Mouse (Mus musculus): ENCODE data around the gene Rps6kb1. TPM values are rescaled to one million over a fixed set of nuclear protein-coding genes. Genes with fewer than 3 reads are reported as not detected.

Gene Rps6kb1
- 54.6 and 63.6 TPM in 2 replicates for polyA plus RNA-seq (2015; fragmentation: Nextera tagmentation; extraction: Ambion mirVana)

- H3K27me3 ChIP-seq (replicated peaks) = no peaks in the 10 kb centered on the region
- H3K9ac ChIP-seq = peak within 1 kb of the TSS; percentile 87
- H3K4me2 ChIP-seq (replicated peaks) = peak within 1 kb of the TSS; percentile 75
- ATAC-seq = peak; percentile 99
- 0 out of 2 replicates have a peak, but pooled peaks cover 10% of the 10 kb centered on the region for H3K4me1 ChIP-seq (replicated peaks)
- H3K36me3 ChIP-seq = 0 out of 2 replicates have a peak, but pooled peaks cover 3% of the 10 kb centered on the region
- peak within 1 kb of the TSS; percentile 75 for H3K27ac ChIP-seq
- no peaks in the 10 kb centered on the region for H3K9me3 ChIP-seq
- WGBS = under 1% methylated on average over 43 of the region's 43 CpGs
- H3K4me3 ChIP-seq (replicated peaks) = peak within 1 kb of the TSS; percentile 78
These were observed at the start of gene Rps6kb1, which contains the start of gene Tubd1 for GRCm38 (mm10) chr11:86544639-86545299. Gene Rps6kb1 (minus strand): TSS chr11:86544805. Gene Tubd1 (plus strand): TSS chr11:86544991.

DNA sequence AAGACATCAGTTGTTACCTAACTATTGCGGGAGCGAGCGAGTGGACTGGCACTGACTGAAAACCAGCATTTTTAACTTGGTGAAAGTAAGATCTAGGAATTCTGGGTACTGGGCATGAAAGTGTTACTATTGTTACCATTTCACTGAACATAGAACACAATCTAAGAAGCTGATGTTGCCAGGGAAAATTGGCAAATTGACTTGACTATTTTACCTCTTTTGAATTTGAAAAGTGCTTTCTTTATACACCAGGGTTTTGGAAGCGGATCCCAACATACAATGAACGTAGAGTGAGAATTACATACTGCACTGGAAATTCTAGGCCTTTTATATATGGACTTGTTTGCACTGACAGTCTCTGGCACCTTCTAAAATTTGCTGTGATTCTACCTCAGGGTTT is 48.8 kb upstream of the Rps6kb1 start:
- Histone ChIP-seq H3K4me3 (replicated peaks) (no peak overlapping the region), H3K4me2 (replicated peaks) (no peak overlapping the region), H3K9ac (no peak overlapping the region), H3K4me1 (replicated peaks) (no peaks in the 10 kb centered on the region), H3K9me3 (no peaks in the 10 kb centered on the region), H3K27me3 (replicated peaks) (no peaks in the 10 kb centered on the region), H3K36me3 (no peaks in the 10 kb centered on the region), H3K27ac (no peak overlapping the region)
- ATAC-seq = no peak
- WGBS = 87% methylated on average over 5 of the region's 5 CpGs

DNA sequence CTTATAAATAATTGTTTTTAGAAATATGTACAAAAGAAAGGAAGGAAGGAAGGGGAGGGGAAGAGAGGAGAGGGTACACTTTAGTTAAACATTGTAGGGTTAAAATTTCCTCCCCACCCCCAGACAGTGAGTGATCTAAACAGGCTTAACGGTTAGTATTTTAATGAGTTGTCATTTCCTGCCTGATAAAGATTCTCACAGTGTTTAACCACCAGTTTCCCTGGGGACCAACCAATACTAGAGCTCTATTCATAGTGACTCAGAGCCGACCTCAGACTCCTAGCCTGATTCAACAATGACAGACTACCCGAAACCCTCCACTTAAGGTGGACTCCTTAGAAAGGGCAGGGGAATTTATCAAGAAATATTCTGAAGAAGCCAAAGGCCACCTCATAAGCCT is 48.4 kb upstream of the Rps6kb1 start:
- no peak overlapping the region for H3K27ac ChIP-seq
- H3K9me3 ChIP-seq = no peaks in the 10 kb centered on the region
- no peak overlapping the region for H3K9ac ChIP-seq
- 24% methylated on average over 3 of the region's 3 CpGs for WGBS
- peak; percentile 41; the same call in 1 of the 2 replicates for ATAC-seq
- peaks cover 3% of the 10 kb centered on the region; the same call in 1 of the 2 replicates for H3K4me1 ChIP-seq (replicated peaks)
- no peaks in the 10 kb centered on the region for H3K36me3 ChIP-seq
- H3K4me3 ChIP-seq (replicated peaks) = no peak overlapping the region
- no peaks in the 10 kb centered on the region for H3K27me3 ChIP-seq (replicated peaks)
- H3K4me2 ChIP-seq (replicated peaks) = no peak overlapping the region

DNA sequence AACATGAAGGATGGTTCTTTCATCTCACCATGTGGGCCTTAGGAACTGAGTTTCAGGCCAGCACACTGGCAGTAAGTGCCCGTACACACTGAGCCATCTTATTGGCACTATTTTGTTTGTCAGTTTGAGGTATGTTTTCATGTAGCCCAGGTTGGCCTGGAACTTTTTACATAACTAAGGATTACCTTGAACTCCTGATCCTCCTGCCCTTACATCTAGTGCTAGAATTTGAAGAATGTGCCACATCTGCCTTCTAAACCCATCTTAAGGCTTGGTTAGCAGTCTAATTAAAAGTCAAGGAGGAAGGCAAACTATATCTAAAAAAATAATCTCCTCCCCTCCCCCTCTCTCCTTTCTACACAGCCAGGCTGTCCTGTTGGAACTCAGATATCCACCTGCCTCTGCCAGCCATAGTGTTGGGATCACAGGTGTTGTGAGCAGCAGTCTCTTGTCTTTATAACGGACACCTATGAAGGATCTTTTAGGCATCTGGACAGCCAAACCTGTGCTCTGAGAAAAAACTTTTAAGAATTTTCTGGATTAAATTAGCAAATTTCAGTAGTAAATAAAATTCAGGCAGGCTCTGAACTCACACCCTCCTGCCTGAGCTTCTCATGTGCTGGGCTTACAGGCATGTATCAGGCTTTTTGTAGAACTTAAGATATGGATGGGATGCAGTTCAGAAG is 47.5 kb upstream of the Rps6kb1 start:
- 90% methylated on average over 2 of the region's 2 CpGs for WGBS
- Histone ChIP-seq H3K36me3 (no peaks in the 10 kb centered on the region), H3K4me3 (replicated peaks) (no peak overlapping the region), H3K27ac (no peak overlapping the region), H3K27me3 (replicated peaks) (no peaks in the 10 kb centered on the region), H3K9ac (no peak overlapping the region), H3K9me3 (no peaks in the 10 kb centered on the region), H3K4me1 (replicated peaks) (peaks cover 6% of the 10 kb centered on the region; the same call in 1 of the 2 replicates), H3K4me2 (replicated peaks) (no peak overlapping the region)
- ATAC-seq = no peak

- H3K27me3 ChIP-seq (replicated peaks) = no peaks in the 10 kb centered on the region
- H3K4me3 ChIP-seq (replicated peaks) = no peak overlapping the region
- WGBS = 82% methylated on average over 4 of the region's 4 CpGs
- peaks cover 6% of the 10 kb centered on the region; the same call in 1 of the 2 replicates for H3K4me1 ChIP-seq (replicated peaks)
- H3K4me2 ChIP-seq (replicated peaks) = no peak overlapping the region
- no peak overlapping the region for H3K27ac ChIP-seq
- no peaks in the 10 kb centered on the region for H3K36me3 ChIP-seq
- H3K9me3 ChIP-seq = no peaks in the 10 kb centered on the region
- no peak overlapping the region for H3K9ac ChIP-seq
- no peak for ATAC-seq
These were observed 46.8 kb upstream of the Rps6kb1 start for GRCm38 (mm10) chr11:86591301-86591845.

DNA sequence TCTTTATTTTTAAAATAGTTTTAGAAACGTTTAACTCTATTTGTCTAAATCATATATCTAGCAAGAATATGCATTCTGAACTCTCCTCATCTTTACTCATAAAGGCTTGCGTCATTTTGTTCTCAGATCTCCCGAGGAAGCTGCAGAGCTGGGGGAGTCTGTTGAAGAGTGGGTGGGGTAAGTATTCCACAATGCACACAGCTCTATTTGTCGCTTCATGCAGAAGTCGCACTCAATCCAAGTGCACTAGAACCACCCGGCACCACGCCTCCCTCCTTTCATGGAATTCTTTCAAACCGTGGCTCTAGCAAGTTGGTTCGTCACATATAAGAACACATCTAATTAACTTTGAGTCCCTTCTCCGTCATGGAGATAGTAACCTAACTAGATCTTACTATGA is 46.0 kb upstream of the Rps6kb1 start:
- no peak overlapping the region for H3K27ac ChIP-seq

GRCm38 (mm10) chr11:86590066-86590465 is 45.5 kb upstream of the Rps6kb1 start:
- Histone ChIP-seq H3K4me3 (replicated peaks) (no peak overlapping the region), H3K27ac (no peak overlapping the region), H3K4me2 (replicated peaks) (no peak overlapping the region), H3K9me3 (no peaks in the 10 kb centered on the region), H3K9ac (no peak overlapping the region), H3K4me1 (replicated peaks) (peaks cover 6% of the 10 kb centered on the region; the same call in 1 of the 2 replicates), H3K36me3 (no peaks in the 10 kb centered on the region), H3K27me3 (replicated peaks) (no peaks in the 10 kb centered on the region)
- no peak for ATAC-seq
- 77% methylated on average over 4 of the region's 4 CpGs for WGBS

More for the DNA sequence above, 46.0 kb upstream of the Rps6kb1 start:
- no peak for ATAC-seq
- no peak overlapping the region for H3K9ac ChIP-seq
- H3K27me3 ChIP-seq (replicated peaks) = no peaks in the 10 kb centered on the region
- WGBS = 89% methylated on average over 10 of the region's 10 CpGs
- no peaks in the 10 kb centered on the region for H3K9me3 ChIP-seq
- no peak overlapping the region for H3K4me2 ChIP-seq (replicated peaks)
- peaks cover 6% of the 10 kb centered on the region; the same call in 1 of the 2 replicates for H3K4me1 ChIP-seq (replicated peaks)
- no peaks in the 10 kb centered on the region for H3K36me3 ChIP-seq
- no peak overlapping the region for H3K4me3 ChIP-seq (replicated peaks)

- Histone ChIP-seq H3K27me3 (replicated peaks) (no peaks in the 10 kb centered on the region), H3K4me3 (replicated peaks) (no peak overlapping the region), H3K4me1 (replicated peaks) (peaks cover 6% of the 10 kb centered on the region; the same call in 1 of the 2 replicates), H3K9me3 (no peaks in the 10 kb centered on the region), H3K27ac (no peak overlapping the region), H3K36me3 (no peaks in the 10 kb centered on the region), H3K4me2 (replicated peaks) (no peak overlapping the region), H3K9ac (no peak overlapping the region)
- 86% methylated on average over 4 of the region's 4 CpGs for WGBS
- ATAC-seq = no peak
These were observed 44.1 kb upstream of the Rps6kb1 start for GRCm38 (mm10) chr11:86588583-86589298.

DNA sequence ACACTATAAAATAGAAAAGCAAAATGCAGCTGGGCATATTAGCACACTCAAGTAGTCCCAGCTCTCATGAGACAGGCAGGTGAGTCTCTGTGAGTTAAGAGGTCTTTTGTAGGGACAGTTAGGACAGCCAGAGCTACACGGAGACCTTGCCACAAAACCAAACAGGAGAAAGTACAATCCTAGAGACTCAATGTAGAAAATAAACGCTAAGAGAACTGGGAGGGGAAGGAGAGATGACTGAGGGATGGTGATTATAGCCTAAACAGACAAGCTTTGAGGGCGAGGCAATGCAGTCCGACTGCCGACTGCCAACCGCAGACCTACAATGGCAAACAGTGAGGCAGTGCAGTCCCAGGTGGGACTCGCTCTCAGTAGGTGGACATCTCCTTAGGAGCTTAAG is 43.2 kb upstream of the Rps6kb1 start:
- no peak for ATAC-seq
- H3K4me1 ChIP-seq (replicated peaks) = peaks cover 6% of the 10 kb centered on the region; the same call in 1 of the 2 replicates
- H3K9ac ChIP-seq = no peak overlapping the region; the same call in 1 of the 2 replicates
- no peak overlapping the region for H3K4me3 ChIP-seq (replicated peaks)
- H3K4me2 ChIP-seq (replicated peaks) = peak overlapping the region; percentile 59
- no peaks in the 10 kb centered on the region for H3K36me3 ChIP-seq
- WGBS = 18% methylated on average over 7 of the region's 7 CpGs
- H3K27me3 ChIP-seq (replicated peaks) = no peaks in the 10 kb centered on the region
- peak overlapping the region; percentile 95 for H3K27ac ChIP-seq
- no peaks in the 10 kb centered on the region for H3K9me3 ChIP-seq

GRCm38 (mm10) chr11:86586868-86587792 is 42.5 kb upstream of the Rps6kb1 start:
- Histone ChIP-seq H3K9me3 (no peaks in the 10 kb centered on the region), H3K4me3 (replicated peaks) (peak overlapping the region; percentile 51), H3K9ac (peak overlapping the region; percentile 73), H3K27me3 (replicated peaks) (no peaks in the 10 kb centered on the region), H3K36me3 (no peaks in the 10 kb centered on the region), H3K4me2 (replicated peaks) (peak overlapping the region; percentile 59), H3K4me1 (replicated peaks) (peaks cover 6% of the 10 kb centered on the region; the same call in 1 of the 2 replicates), H3K27ac (peak overlapping the region; percentile 95)
- 2% methylated on average over 15 of the region's 15 CpGs for WGBS
- ATAC-seq = peak; percentile 95

GRCm38 (mm10) chr11:86586177-86586867 is 41.7 kb upstream of the Rps6kb1 start:
- Histone ChIP-seq H3K4me2 (replicated peaks) (peak overlapping the region; percentile 59), H3K27me3 (replicated peaks) (no peaks in the 10 kb centered on the region), H3K9ac (peak overlapping the region; percentile 73), H3K27ac (peak overlapping the region; percentile 95), H3K9me3 (no peaks in the 10 kb centered on the region), H3K36me3 (no peaks in the 10 kb centered on the region), H3K4me1 (replicated peaks) (peaks cover 6% of the 10 kb centered on the region), H3K4me3 (replicated peaks) (peak overlapping the region; percentile 51)
- WGBS = 6% methylated on average over 12 of the region's 12 CpGs
- ATAC-seq = no peak

Data from intestine, embryonic 15.5 days (tissue).